Mouse (Mus musculus): ENCODE measurements around the gene Stx1b. TPM values are rescaled to one million over a fixed set of nuclear protein-coding genes. Genes with fewer than 3 reads are reported as not detected.

The Stx1b gene
- polyA plus RNA-seq, 1 experiment from 2014 or later = 0.80 TPM

DNA sequence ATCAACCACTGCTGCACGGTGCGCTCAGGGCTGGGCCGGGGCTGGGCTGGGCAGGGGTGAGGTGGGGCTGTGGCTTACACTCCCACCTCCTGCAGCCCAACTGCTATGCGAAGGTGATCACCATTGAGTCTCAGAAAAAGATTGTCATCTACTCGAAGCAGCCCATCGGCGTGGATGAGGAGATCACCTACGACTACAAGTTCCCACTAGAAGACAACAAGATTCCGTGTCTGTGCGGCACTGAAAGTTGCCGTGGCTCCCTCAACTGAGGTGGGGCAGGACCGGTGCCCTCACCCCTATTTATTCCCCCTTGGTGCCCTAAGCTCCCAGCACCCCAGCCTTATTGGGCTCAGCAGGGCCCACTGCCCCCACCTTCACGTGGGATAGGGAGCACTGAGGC lies 25.1 kb downstream of the Stx1b start:
- Histone ChIP-seq H3K9ac (ENCODE audit: low read length) (no peak overlapping the region), H3K4me2 (replicated peaks; ENCODE audit: low read depth) (no peak overlapping the region), H3K27ac (replicated peaks) (no peak overlapping the region), H3K36me3 (ENCODE audit: control insufficient read depth, insufficient read depth, low read length) (peaks cover 22% of the 10 kb centered on the region), H3K27me3 (ENCODE audit: control insufficient read depth, insufficient read depth, low read length) (no peaks in the 10 kb centered on the region), H3K4me1 (replicated peaks; ENCODE audit: control insufficient read depth, insufficient read depth) (peaks cover 3% of the 10 kb centered on the region), H3K4me3 (ENCODE audit: low read depth, low read length) (no peak overlapping the region), H3K9me3 (ENCODE audit: control insufficient read depth, low read length) (no peaks in the 10 kb centered on the region)
- no peak for TF ChIP-seq EP300 (optimal IDR thresholded peaks at IDR 0.05)
- TF ChIP-seq CTCF (IDR thresholded peaks at IDR 0.05; ENCODE audit: low read depth) = no peak
- ATAC-seq (ENCODE audit: low FRiP score, low TSS enrichment) (no peak), DNase-seq (ENCODE audit: low spot score) (no peak)
- WGBS = 89% methylated on average over 13 of the region's 13 CpGs

DNA sequence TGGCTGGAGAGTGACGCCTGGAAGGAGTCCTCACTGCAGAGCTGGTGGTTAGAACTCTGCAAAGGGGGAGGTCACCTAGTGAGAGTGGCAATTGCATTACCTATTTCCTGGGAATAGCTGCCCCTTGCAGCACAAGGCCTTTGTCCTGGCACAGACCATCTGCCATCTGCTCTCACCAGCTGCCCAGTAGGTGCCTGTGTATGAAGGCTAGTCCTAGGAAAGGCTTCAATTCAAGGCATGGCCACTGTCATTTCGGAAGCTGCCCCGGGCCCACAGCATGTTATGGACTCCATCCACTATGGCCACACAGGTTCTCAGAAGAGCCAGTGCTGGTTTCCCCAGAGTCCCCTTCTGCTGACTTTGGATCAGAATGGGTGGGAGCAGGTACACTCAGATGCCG lies 25.8 kb downstream of the Stx1b start:
- DNase-seq (ENCODE audit: low spot score) (no peak), ATAC-seq (ENCODE audit: low FRiP score, low TSS enrichment) (no peak)
- H3K9me3 ChIP-seq (ENCODE audit: control insufficient read depth, low read length) = no peaks in the 10 kb centered on the region
- no peak for TF ChIP-seq EP300 (optimal IDR thresholded peaks at IDR 0.05)
- no peak for TF ChIP-seq CTCF (IDR thresholded peaks at IDR 0.05; ENCODE audit: low read depth)
- no peak overlapping the region for H3K4me3 ChIP-seq (ENCODE audit: low read depth, low read length)
- peaks cover 3% of the 10 kb centered on the region for H3K4me1 ChIP-seq (replicated peaks; ENCODE audit: control insufficient read depth, insufficient read depth)
- no peak overlapping the region for H3K27ac ChIP-seq (replicated peaks)
- 87% methylated on average over 4 of the region's 4 CpGs for WGBS
- peaks cover 22% of the 10 kb centered on the region for H3K36me3 ChIP-seq (ENCODE audit: control insufficient read depth, insufficient read depth, low read length)
- no peak overlapping the region for H3K9ac ChIP-seq (ENCODE audit: low read length)
- H3K4me2 ChIP-seq (replicated peaks; ENCODE audit: low read depth) = no peak overlapping the region
- no peaks in the 10 kb centered on the region for H3K27me3 ChIP-seq (ENCODE audit: control insufficient read depth, insufficient read depth, low read length)

DNA sequence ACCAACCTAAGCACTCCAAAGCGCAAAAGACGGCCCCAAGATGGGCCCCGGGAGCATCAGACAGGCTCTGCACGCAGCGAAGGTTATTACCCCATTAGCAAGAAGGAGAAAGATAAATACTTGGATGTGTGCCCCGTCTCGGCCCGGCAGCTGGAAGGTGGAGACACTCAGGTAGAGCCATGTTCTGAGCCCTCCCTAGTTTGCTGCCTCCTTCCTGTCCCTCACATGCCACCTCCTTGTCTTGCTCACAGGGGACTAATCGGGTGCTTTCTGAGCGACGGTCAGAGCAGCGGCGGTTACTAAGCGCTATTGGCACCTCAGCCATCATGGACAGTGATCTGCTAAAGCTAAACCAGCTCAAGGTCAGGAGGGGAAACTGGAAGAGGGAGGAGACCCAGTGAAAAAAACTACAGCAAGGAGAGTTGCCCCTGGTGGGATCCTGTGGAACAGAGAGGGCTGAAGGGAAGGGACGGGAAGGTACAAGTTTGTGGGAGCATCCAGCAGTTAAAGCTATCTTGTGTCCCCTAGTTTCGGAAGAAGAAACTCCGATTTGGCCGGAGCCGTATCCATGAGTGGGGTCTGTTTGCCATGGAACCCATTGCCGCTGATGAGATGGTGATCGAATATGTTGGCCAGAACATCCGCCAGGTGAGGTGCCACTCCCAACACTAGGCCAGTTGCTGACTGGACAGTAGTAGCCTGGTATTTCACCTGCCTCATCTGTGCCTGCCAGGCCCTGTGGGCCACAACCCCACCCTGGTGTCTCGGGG lies 27.1 kb downstream of the Stx1b start:
- 86% methylated on average over 23 of the region's 23 CpGs for WGBS
- TF ChIP-seq EP300 (optimal IDR thresholded peaks at IDR 0.05) = no peak
- TF ChIP-seq CTCF (IDR thresholded peaks at IDR 0.05; ENCODE audit: low read depth) = no peak
- Histone ChIP-seq H3K27ac (replicated peaks) (no peak overlapping the region), H3K9me3 (ENCODE audit: control insufficient read depth, low read length) (no peaks in the 10 kb centered on the region), H3K27me3 (ENCODE audit: control insufficient read depth, insufficient read depth, low read length) (no peaks in the 10 kb centered on the region), H3K4me2 (replicated peaks; ENCODE audit: low read depth) (no peak overlapping the region), H3K9ac (ENCODE audit: low read length) (no peak overlapping the region), H3K4me1 (replicated peaks; ENCODE audit: control insufficient read depth, insufficient read depth) (peaks cover 3% of the 10 kb centered on the region), H3K36me3 (ENCODE audit: control insufficient read depth, insufficient read depth, low read length) (peaks cover 27% of the 10 kb centered on the region), H3K4me3 (ENCODE audit: low read depth, low read length) (no peak overlapping the region)
- DNase-seq (ENCODE audit: low spot score) = no peak
- no peak for ATAC-seq (ENCODE audit: low FRiP score, low TSS enrichment)

- no peak within 1 kb of the TSS for H3K4me3 ChIP-seq (ENCODE audit: low read depth, low read length)
- no peak within 1 kb of the TSS for H3K9ac ChIP-seq (ENCODE audit: low read length)
- WGBS = 93% methylated on average over 7 of the region's 7 CpGs
- peaks cover 32% of the 10 kb centered on the region for H3K36me3 ChIP-seq (ENCODE audit: control insufficient read depth, insufficient read depth, low read length)
- TF ChIP-seq CTCF (IDR thresholded peaks at IDR 0.05; ENCODE audit: low read depth) (no peak), EP300 (optimal IDR thresholded peaks at IDR 0.05) (no peak)
- H3K4me1 ChIP-seq (replicated peaks; ENCODE audit: control insufficient read depth, insufficient read depth) = no peaks in the 10 kb centered on the region
- no peaks in the 10 kb centered on the region for H3K27me3 ChIP-seq (ENCODE audit: control insufficient read depth, insufficient read depth, low read length)
- no peak within 1 kb of the TSS for H3K4me2 ChIP-seq (replicated peaks; ENCODE audit: low read depth)
- H3K27ac ChIP-seq (replicated peaks) = no peak within 1 kb of the TSS
- H3K9me3 ChIP-seq (ENCODE audit: control insufficient read depth, low read length) = no peaks in the 10 kb centered on the region
- peak; percentile 10; the same call in 1 of the 2 replicates for ATAC-seq (ENCODE audit: low FRiP score, low TSS enrichment)
- no peak for DNase-seq (ENCODE audit: low spot score)
Measured at GRCm38 (mm10) chr7:127785308-127785707, 39.0 kb downstream of the Stx1b start, which contains the start of gene Gm49388. Gm49388 (plus strand) TSS chr7:127785608.

DNA sequence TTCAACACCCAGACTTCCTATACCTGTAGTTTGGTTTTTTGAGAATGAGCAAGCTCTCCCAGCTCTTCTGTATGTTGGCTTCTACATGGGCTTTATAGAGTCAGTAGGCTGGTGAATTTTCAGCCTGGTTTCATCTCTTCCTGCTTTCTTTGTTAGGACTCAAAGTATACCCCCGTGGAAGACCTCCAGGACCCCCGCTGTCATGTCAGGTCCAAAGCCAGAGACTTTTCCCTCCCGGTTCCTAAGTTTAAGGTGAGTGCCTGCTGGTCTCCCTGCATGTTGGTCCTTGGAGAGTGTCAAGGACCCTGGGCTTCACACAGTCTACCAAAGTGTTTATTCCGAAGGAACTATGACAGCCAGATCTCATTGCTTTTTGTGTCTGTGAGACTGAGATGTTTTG lies 46.0 kb downstream of the Stx1b start:
- WGBS = 77% methylated on average over 4 of the region's 4 CpGs
- Histone ChIP-seq H3K4me3 (ENCODE audit: low read depth, low read length) (peak overlapping the region; percentile 90), H3K4me2 (replicated peaks; ENCODE audit: low read depth) (peak overlapping the region; percentile 64), H3K27ac (replicated peaks) (no peak overlapping the region), H3K9me3 (ENCODE audit: control insufficient read depth, low read length) (no peaks in the 10 kb centered on the region), H3K36me3 (ENCODE audit: control insufficient read depth, insufficient read depth, low read length) (peaks cover 4% of the 10 kb centered on the region), H3K27me3 (ENCODE audit: control insufficient read depth, insufficient read depth, low read length) (no peaks in the 10 kb centered on the region), H3K9ac (ENCODE audit: low read length) (peak overlapping the region; percentile 93), H3K4me1 (replicated peaks; ENCODE audit: control insufficient read depth, insufficient read depth) (peaks cover 3% of the 10 kb centered on the region; the same call in 1 of the 2 replicates)
- DNase-seq (ENCODE audit: low spot score) (no peak), ATAC-seq (ENCODE audit: low FRiP score, low TSS enrichment) (no peak)
- TF ChIP-seq EP300 (optimal IDR thresholded peaks at IDR 0.05) (no peak), CTCF (IDR thresholded peaks at IDR 0.05; ENCODE audit: low read depth) (no peak)
